Comparison of ENCODE assay signal across 9 mouse cellular contexts in the genomic region with DNA sequence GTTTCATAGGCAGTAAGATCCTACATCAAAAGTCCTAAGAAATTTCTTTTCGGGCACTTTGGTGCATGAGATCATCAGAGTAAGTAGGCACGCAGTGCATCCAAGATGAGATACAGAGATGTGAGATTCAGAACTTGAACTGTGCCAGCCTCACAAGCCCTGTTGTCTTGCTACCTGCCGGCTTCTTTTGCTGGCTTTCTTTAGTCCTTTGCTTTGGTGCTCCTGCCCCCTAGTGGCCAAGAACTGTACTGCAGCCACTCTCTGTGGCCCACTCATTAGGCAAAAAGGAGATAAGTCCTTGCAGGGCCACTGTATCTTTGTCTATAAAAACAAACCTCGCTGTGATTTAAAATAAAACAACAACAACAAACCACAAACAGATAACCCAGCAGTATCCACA.
DNase-seq lines count a peak whose midpoint lies in the region; ATAC-seq and TF ChIP-seq lines count a peak whose summit lies in the region.
"Had no signal": no experiment of that assay in that cellular context is flagged by ENCODE, and none has a peak within 500 bp of the region (broad histone marks: within the 10 kb centered on the region; RNA-seq: fewer than 3 reads in every experiment).

No protein-coding gene starts in this region.

- peak; percentile 48 for DNase-seq in WW6 (ENCODE audit: low read depth, low spot score)
- peak; percentile 93 for DNase-seq in cerebellum, adult 9-10 months
- DNase-seq in frontal cortex, postnatal 14 days (ENCODE audit: low spot score in 2 of 2) = peak; percentile 79 to 93
- DNase-seq in hindlimb bud, embryonic 11.5 days (ENCODE audit: extremely low spot score, low read depth, low spot score) = peak; percentile 30
- DNase-seq in left cerebral cortex, adult 2 months (ENCODE audit: extremely low spot score in 1 of 2, low spot score in 2 of 2) = peak; percentile 85 to 94
- DNase-seq in skeletal muscle tissue, adult 2 months (ENCODE audit: low read depth, low spot score) = peak; percentile 30
- DNase-seq in yolk sac, embryonic 10.5 days (ENCODE audit: low spot score) = peak; percentile 38

- WGBS in midbrain, embryonic 13.5 days = 11% methylated on average over 4 of the region's 4 CpGs

- H3K27me3 ChIP-seq in midbrain, embryonic 13.5 days = no peaks in the 10 kb centered on the region

- H3K27ac ChIP-seq in left cerebral cortex, adult 2 months = no peak overlapping the region
- no peak overlapping the region for H3K27ac ChIP-seq in midbrain, embryonic 13.5 days

- intact Hi-C loops in left cerebral cortex, adult 2 months (cut with DNase I) = loop anchor here (2.0 to 5.0 kb wide), 4 partner anchors 64 to 1166 kb away; a partner anchor contains a TSS

- H3K4me2 ChIP-seq in midbrain, embryonic 13.5 days (replicated peaks) = no peak overlapping the region

- H3K9ac ChIP-seq in midbrain, embryonic 13.5 days (replicated peaks) = no peak overlapping the region

- ATAC-seq in midbrain, embryonic 13.5 days = peak; percentile 40; the same call in 1 of the 2 replicates

- TF ChIP-seq CTCF in left cerebral cortex, adult 2 months (IDR thresholded peaks at IDR 0.05) = peak; percentile 100

- peaks cover 33% of the 10 kb centered on the region for H3K4me1 ChIP-seq in midbrain, embryonic 13.5 days (replicated peaks)

- H3K9me3 ChIP-seq in midbrain, embryonic 13.5 days = no peaks in the 10 kb centered on the region
- H3K9me3 ChIP-seq: megakaryocyte, embryonic 14.5 days had no signal

- no peak overlapping the region for H3K4me3 ChIP-seq in left cerebral cortex, adult 2 months
- H3K4me3 ChIP-seq in midbrain, embryonic 13.5 days (replicated peaks) = no peak overlapping the region
- H3K4me3 ChIP-seq: megakaryocyte, embryonic 14.5 days had no signal

- no peaks in the 10 kb centered on the region for H3K36me3 ChIP-seq in midbrain, embryonic 13.5 days

Comparison
In these comparisons a context has a peak if more than half of its experiments do, and no peak if none do; other contexts are left out.
1. DNase-seq: peak in every context shown above with its lines; median percentile 93 in cerebellum, adult 9-10 months; 90 in left cerebral cortex, adult 2 months; 86 in frontal cortex, postnatal 14 days; 48 in WW6; 38 in yolk sac, embryonic 10.5 days; 30 in hindlimb bud, embryonic 11.5 days; 30 in skeletal muscle tissue, adult 2 months.